Mouse (Mus musculus) stomach, embryonic 16.5 days (tissue): ENCODE measurements around the gene Chrm4. TPM values are rescaled to one million over a fixed set of nuclear protein-coding genes. Genes with fewer than 3 reads are reported as not detected.

Experiments used
- ATAC-seq: fragments of 200-750 bp; cut with Nextera tagmentation; 2 replicates; pipeline ENCODE4 v1.8.0; 2017; ENCODE audit warnings: moderate number of reproducible peaks, moderate TSS enrichment; ENCODE audit not compliant: insufficient read depth, low FRiP score
- H3K27ac ChIP-seq: fragments of 300-500 bp; sonication (generic); 2 replicates; pipeline ENCODE4 v1.5.1; 2014; ENCODE audit warnings: low read length
- H3K27me3 ChIP-seq: fragments of 300-500 bp; sonication (generic); 2 replicates; pipeline ENCODE4 v1.6.1; 2014; ENCODE audit warnings: low read length, control low read depth, mixed read lengths; ENCODE audit not compliant: control insufficient read depth, insufficient read depth
- H3K36me3 ChIP-seq: fragments of 300-500 bp; sonication (generic); 2 replicates; pipeline ENCODE4 v1.6.1; 2014; ENCODE audit warnings: low read length; ENCODE audit not compliant: control insufficient read depth, insufficient read depth
- H3K4me1 ChIP-seq: fragments of 300-500 bp; sonication (generic); 2 replicates; pipeline ENCODE4 v1.6.1; 2014; ENCODE audit warnings: low read length, control low read depth, mixed read lengths; ENCODE audit not compliant: control insufficient read depth, insufficient read depth
- H3K4me2 ChIP-seq: fragments of 300-500 bp; sonication (generic); 2 replicates; pipeline ENCODE4 v1.6.1; 2014; ENCODE audit warnings: low read depth, low read length, mixed read lengths
- H3K4me3 ChIP-seq: fragments of 300-500 bp; sonication (generic); replicated peaks from 2 replicates; pipeline ENCODE4 v1.5.1; 2014; ENCODE audit warnings: mild to moderate bottlenecking, low read length
- H3K9ac ChIP-seq: fragments of 300-500 bp; sonication (generic); 2 replicates; pipeline ENCODE4 v1.6.1; 2014; ENCODE audit warnings: low read length
- H3K9me3 ChIP-seq: fragments of 300-500 bp; sonication (generic); replicated peaks from 2 replicates; pipeline ENCODE4 v1.6.1; 2016; ENCODE audit warnings: low read length, control low read depth; ENCODE audit not compliant: control insufficient read depth
- WGBS: fragments of 180-500 bp; shearing (Covaris S2); extraction: QIAGEN DNeasy Blood & Tissue Kit; methylation state at CpG from one replicate; pipeline ENCODE4 v1.1.7; 2014; 5-methylcytosine and 5-hydroxymethylcytosine counted together
- polyA plus RNA-seq: library from polyadenylated mRNA; unstranded; fragments of >200 nt; fragmentation: Nextera tagmentation; extraction: Ambion mirVana; gene quantifications from 2 replicates; pipeline ENCODE4 v1.2.1, GENCODE M21; 2015

Chrm4 gene
- polyA plus RNA-seq, 1 experiment from 2014 or later: 0.27 TPM

DNA sequence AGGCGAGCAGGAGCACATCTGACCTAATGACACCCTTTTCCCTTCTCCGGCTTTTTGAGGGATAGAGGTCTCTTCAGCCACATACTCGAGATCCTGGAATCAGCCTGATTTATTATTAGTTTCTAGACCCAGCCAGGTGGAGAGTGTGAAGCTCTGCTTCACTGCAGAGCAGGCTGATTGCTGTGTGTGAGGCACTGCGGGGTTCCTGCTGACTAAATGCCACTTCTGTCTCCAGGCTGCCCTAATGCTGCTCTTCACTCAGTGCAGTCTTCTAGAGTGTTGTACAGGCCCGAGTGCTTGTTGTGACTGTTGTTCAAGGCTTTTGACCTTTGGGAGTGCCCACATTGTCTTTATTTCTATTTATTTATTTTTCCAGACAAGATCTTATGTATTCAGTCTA lies 24.7 kb upstream of the Chrm4 start:
- Histone ChIP-seq H3K9me3 (no peaks in the 10 kb centered on the region), H3K36me3 (peaks cover 6% of the 10 kb centered on the region; the same call in 1 of the 2 replicates), H3K27ac (no peak overlapping the region), H3K4me3 (no peak overlapping the region), H3K9ac (no peak overlapping the region), H3K27me3 (no peaks in the 10 kb centered on the region), H3K4me1 (0 out of 2 replicates have a peak, but pooled peaks cover 3% of the 10 kb centered on the region), H3K4me2 (no peak overlapping the region)
- no peak for ATAC-seq
- WGBS: 74% methylated on average over 5 of the region's 5 CpGs

DNA sequence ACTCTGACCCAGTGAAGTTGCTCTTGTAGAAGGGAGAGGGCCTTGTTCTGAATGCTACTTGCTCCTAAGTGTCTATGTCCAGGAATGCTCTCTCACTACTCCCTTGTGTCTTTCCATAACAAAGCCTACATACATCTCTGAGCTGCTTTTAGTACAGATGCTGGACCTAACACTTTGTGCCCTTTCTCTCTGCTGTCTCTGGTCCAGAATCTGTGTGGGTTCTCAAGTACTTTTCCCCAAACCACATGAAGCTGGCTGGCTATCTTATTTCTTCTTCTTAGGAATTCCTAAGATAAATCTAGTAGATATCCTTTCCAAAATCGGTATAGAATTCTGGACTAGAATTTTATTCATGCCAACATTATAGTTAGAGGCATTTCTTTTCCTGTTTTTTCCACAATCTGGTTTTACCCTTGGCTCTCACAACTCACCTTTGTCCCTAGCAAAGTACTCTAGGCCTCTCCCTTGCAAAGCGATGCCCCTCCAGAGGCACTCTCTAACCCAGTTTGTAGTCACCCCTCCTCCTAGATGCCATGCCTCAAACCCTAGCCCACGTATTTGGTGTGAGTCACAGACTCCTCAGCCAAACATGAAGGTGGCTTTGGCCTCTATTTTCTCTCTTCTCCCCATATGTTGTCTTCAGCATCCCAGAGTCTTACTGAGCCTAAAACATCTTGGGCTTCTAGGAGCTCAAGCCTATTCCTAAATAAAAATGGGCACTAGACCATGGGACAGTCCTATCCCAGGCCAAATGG lies 23.7 kb upstream of the Chrm4 start:
- Histone ChIP-seq H3K4me3 (no peak overlapping the region), H3K9me3 (no peaks in the 10 kb centered on the region), H3K4me2 (no peak overlapping the region), H3K27ac (no peak overlapping the region), H3K9ac (no peak overlapping the region), H3K27me3 (no peaks in the 10 kb centered on the region), H3K36me3 (peaks cover 6% of the 10 kb centered on the region; the same call in 1 of the 2 replicates), H3K4me1 (0 out of 2 replicates have a peak, but pooled peaks cover 3% of the 10 kb centered on the region)
- 86% methylated on average over 3 of the region's 3 CpGs for WGBS
- no peak for ATAC-seq

GRCm38 (mm10) chr2:91904618-91905307 lies 22.3 kb upstream of the Chrm4 start:
- Histone ChIP-seq H3K27me3 (no peaks in the 10 kb centered on the region), H3K4me1 (0 out of 2 replicates have a peak, but pooled peaks cover 3% of the 10 kb centered on the region), H3K9me3 (no peaks in the 10 kb centered on the region), H3K4me2 (no peak overlapping the region), H3K9ac (no peak overlapping the region), H3K4me3 (no peak overlapping the region), H3K27ac (no peak overlapping the region; the same call in 1 of the 2 replicates), H3K36me3 (0 out of 2 replicates have a peak, but pooled peaks cover 3% of the 10 kb centered on the region)
- no peak for ATAC-seq
- WGBS: 71% methylated on average over 5 of the region's 5 CpGs

GRCm38 (mm10) chr2:91906141-91906540 lies 20.9 kb upstream of the Chrm4 start:
- Histone ChIP-seq H3K4me2 (no peak overlapping the region), H3K27me3 (no peaks in the 10 kb centered on the region), H3K9ac (no peak overlapping the region), H3K36me3 (no peaks in the 10 kb centered on the region; the same call in 1 of the 2 replicates), H3K9me3 (no peaks in the 10 kb centered on the region), H3K27ac (no peak overlapping the region), H3K4me1 (0 out of 2 replicates have a peak, but pooled peaks cover 3% of the 10 kb centered on the region), H3K4me3 (no peak overlapping the region)
- 81% methylated on average over 2 of the region's 2 CpGs for WGBS
- ATAC-seq: no peak

DNA sequence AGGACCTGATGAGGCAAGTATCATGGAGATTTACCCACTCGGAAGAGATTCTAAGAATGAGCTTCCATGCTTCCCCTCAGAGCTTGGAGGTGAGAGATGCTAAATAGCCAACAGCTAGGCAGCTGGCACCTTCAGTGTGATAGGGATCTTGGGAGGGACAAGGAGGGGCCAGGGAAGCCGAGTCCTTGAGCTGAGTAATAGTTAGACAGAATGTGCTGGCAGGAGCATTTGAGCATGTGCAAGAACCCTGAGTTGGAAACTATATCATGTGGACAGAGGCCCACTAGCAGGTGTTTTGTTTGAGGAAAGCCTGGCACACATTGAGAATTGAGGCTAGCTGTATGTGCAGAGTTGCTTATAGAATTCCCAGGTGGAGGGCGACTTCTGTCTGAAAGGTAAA lies 14.4 kb upstream of the Chrm4 start:
- Histone ChIP-seq H3K4me2 (no peak overlapping the region), H3K36me3 (no peaks in the 10 kb centered on the region; the same call in 1 of the 2 replicates), H3K9ac (no peak overlapping the region), H3K27ac (no peak overlapping the region), H3K4me1 (no peaks in the 10 kb centered on the region), H3K9me3 (no peaks in the 10 kb centered on the region), H3K4me3 (no peak overlapping the region), H3K27me3 (no peaks in the 10 kb centered on the region)
- WGBS: 63% methylated on average over 3 of the region's 3 CpGs
- no peak for ATAC-seq

DNA sequence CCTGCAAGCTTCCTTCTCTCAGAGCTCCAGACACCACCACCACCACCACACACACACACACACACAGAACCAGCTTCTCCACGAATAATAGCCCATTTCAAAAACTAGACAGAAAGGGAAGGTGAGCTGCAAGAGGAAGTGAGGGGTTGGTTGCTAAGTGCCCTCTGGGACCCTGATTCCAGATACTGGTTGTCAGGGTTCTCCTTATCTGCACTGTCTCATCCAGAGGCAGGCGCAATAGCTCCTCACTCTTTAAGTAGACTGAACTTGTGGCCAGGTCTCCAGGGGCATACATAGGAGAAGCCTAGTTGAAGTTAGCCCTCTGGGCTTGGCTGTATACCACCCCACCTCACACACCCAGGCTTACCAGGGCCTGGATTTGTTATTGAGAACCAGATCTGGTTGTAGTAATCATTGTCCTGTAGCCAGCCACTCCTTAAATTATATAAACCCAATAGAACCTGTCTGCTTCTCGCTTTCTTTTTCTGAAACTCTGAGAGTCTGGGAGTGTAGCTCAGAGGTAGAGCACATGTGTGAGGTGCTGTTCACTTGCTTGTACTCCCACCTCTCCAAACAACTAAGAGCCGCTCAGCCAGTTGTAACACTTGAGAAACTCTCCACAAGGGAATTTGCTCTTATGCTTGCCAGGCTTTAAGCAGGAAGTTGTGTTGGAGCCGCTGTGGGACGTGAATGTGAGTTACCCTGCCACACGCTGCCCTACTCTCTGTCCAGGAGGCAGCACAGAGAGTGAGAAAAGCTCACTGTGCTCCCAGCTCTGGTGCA lies 13.5 kb upstream of the Chrm4 start:
- Histone ChIP-seq H3K9me3 (no peaks in the 10 kb centered on the region), H3K9ac (no peak overlapping the region), H3K4me2 (no peak overlapping the region), H3K36me3 (no peaks in the 10 kb centered on the region; the same call in 1 of the 2 replicates), H3K27ac (no peak overlapping the region), H3K27me3 (no peaks in the 10 kb centered on the region), H3K4me3 (no peak overlapping the region), H3K4me1 (no peaks in the 10 kb centered on the region)
- no peak for ATAC-seq
- WGBS: 87% methylated on average over 7 of the region's 7 CpGs

- no peaks in the 10 kb centered on the region for H3K9me3 ChIP-seq
- WGBS: 87% methylated on average over 7 of the region's 7 CpGs
- H3K36me3 ChIP-seq: no peaks in the 10 kb centered on the region; the same call in 1 of the 2 replicates
- H3K4me2 ChIP-seq: no peak overlapping the region
- ATAC-seq: no peak
- no peak overlapping the region for H3K9ac ChIP-seq
- no peak overlapping the region for H3K27ac ChIP-seq
- H3K4me3 ChIP-seq: no peak overlapping the region
- 0 out of 2 replicates have a peak, but pooled peaks cover under 1% of the 10 kb centered on the region for H3K4me1 ChIP-seq
- H3K27me3 ChIP-seq: peaks cover 2% of the 10 kb centered on the region
Measured at GRCm38 (mm10) chr2:91916346-91916977, 10.6 kb upstream of the Chrm4 start.

GRCm38 (mm10) chr2:91917096-91917495 lies 10.0 kb upstream of the Chrm4 start:
- 89% methylated on average over 7 of the region's 7 CpGs for WGBS
- Histone ChIP-seq H3K9ac (no peak overlapping the region), H3K27me3 (peaks cover 9% of the 10 kb centered on the region), H3K4me1 (0 out of 2 replicates have a peak, but pooled peaks cover 7% of the 10 kb centered on the region), H3K4me2 (no peak overlapping the region), H3K27ac (no peak overlapping the region), H3K36me3 (no peaks in the 10 kb centered on the region), H3K9me3 (no peaks in the 10 kb centered on the region), H3K4me3 (no peak overlapping the region)
- no peak for ATAC-seq
